Mouse (Mus musculus): ENCODE results near the gene Asxl2.
A peak's percentile ranks its signal among the peaks of the same experiment; 100 is the strongest.

Gene Asxl2

DNA sequence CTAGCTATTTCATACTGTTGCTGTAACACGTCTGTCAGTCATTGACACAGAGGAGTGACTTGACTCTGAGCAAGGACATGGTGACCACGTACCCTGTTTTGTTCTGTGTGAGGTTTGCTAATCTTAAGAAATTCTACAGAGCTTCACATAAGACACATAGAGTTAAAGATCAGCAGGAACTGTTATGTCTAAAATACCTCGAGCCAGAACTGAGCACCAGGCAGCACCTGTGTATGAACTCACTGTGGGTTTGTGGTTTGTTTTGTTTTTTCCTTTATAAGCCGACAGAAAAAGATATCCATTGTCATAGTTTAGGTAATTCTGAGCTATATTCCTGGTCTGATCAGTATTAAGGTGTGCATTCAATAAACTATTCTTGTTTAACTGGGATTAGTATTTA lies 120.8 kb downstream of the Asxl2 start:
- DNase-seq: no peak

DNA sequence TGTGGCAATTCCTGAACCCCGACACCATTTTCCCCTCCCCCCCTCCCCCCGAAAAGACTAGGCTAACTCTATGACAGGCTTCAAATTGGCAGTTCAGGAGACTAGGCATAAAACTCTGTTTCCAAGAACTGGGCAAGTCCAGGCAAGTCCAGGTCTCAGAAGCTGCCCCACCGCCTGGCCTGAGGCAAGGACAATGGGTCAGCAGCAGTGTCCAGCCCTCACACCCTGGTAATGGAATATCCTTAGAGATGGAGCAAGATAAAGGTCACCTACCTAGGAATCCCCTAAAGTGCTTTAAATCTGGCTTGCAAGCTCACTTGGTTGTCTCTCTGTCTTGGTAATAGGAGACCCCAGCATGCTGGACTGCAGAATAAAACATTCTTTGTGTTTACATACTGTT lies 121.3 kb downstream of the Asxl2 start:
- peak in 1 of 2 experiments; percentile 17 for DNase-seq

DNA sequence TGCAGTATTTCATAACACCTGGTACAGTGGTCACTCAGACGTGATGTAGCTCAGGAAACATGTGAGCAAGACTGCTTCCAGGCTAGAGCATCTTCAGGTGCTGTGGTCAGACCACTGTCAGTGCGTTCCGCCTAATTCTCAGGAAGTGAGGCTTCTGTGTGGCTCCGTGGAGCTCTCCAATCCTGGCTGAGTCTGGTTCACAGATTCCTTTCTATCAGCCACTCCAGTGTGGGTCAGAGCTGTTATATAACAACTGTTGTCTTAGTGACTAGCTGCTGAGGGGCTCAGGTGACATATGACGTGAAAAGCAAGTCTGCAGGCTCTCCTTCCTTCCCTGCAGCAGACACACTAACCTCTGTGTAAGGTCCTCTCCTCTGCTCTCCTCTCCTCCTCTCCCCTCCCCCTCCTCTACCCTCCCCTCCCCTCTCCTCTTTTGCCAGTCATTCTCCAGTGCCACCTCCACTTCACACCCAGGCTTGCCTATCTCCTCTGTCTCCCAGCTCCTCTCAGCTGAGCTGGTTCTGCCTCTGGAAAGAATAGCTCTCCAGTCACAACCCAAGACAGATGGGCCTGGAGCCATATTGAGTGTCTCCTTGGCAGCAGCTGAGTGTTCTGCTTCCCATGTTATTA lies 122.0 kb downstream of the Asxl2 start:
- peak in 1 of 2 experiments; percentile 27 for DNase-seq

DNA sequence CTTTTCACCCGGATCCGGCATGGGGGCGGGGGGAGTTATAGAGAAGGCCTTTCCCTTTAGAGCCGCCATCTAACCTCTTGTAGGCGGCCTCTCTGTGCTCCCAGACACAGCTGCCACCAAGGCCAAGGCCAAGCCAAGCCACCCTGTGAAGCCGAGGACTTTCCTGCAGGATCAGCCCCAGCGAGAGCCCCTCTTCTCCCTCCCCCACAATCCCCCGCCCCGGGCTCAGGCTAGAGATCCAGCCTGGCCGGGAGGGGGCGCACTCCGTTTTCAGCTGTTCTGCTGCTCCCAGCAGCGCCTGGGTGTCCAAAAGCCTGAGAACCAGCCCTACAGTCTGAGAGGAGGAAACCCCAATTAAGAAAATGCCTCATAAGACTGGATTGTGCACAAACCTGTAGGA lies 123.6 kb downstream of the Asxl2 start:
- peak in 1 of 2 experiments; percentile 27 for DNase-seq

All from lung, adult 18-20 months (tissue).